Mouse (Mus musculus): ENCODE measurements around the gene Pgd. TPM values are rescaled to one million over a fixed set of nuclear protein-coding genes. Genes with fewer than 3 reads are reported as not detected.
A peak's percentile ranks its signal among the peaks of the same experiment; 100 is the strongest.
"Not testable (repeated sequence)": the region's sequence is repeated elsewhere in the genome, so short reads cannot be mapped to it uniquely, and the experiment has no call there.

Gene Pgd
- total RNA-seq, 2 experiments from 2014 or later: 36.1 to 42.7 TPM

- intact Hi-C loops (cut with DNase I): no loop called here
- DNase-seq: peak in 1 of 2 experiments; percentile 33
Measured at GRCm38 (mm10) chr4:149170394-149170931, 3.9 kb upstream of the Pgd start.

GRCm38 (mm10) chr4:149169926-149170325 is 3.4 kb upstream of the Pgd start:
- intact Hi-C loops (cut with DNase I): loop anchor here (10.0 kb wide), 1 partner anchor 1025 kb away; no protein-coding TSS in a partner anchor
- DNase-seq: not testable (repeated sequence)

GRCm38 (mm10) chr4:149168016-149168415 is 1.4 kb upstream of the Pgd start:
- no peak for DNase-seq
- intact Hi-C loops (cut with DNase I): loop anchor here (10.0 kb wide), 1 partner anchor 1023 kb away; no protein-coding TSS in a partner anchor

GRCm38 (mm10) chr4:149166957-149167611 is 513 bp upstream of the Pgd start:
- intact Hi-C loops (cut with DNase I): loop anchor here (10.0 kb wide), 1 partner anchor 1022 kb away; no protein-coding TSS in a partner anchor
- peak in 1 of 2 experiments; percentile 49 for DNase-seq

GRCm38 (mm10) chr4:149164150-149164549 is 2.4 kb downstream of the Pgd start:
- intact Hi-C loops (cut with DNase I): loop anchor here (10.0 kb wide), 1 partner anchor 1019 kb away; no protein-coding TSS in a partner anchor
- no peak for DNase-seq

- DNase-seq: no peak
- intact Hi-C loops (cut with DNase I): loop anchor here (10.0 kb wide), 1 partner anchor 1018 kb away; no protein-coding TSS in a partner anchor
Measured at GRCm38 (mm10) chr4:149163196-149163595, 3.4 kb downstream of the Pgd start.

- intact Hi-C loops (cut with DNase I): loop anchor here (10.0 kb wide), 1 partner anchor 1016 kb away; no protein-coding TSS in a partner anchor
- no peak for DNase-seq
Measured at GRCm38 (mm10) chr4:149161166-149161565, 5.4 kb downstream of the Pgd start.

- intact Hi-C loops (cut with DNase I): loop anchor here (10.0 kb wide), 1 partner anchor 1015 kb away; no protein-coding TSS in a partner anchor
- DNase-seq: no peak
Measured at GRCm38 (mm10) chr4:149159891-149160290, 6.7 kb downstream of the Pgd start.

- no peak for DNase-seq
- intact Hi-C loops (cut with DNase I): no loop called here
Measured at GRCm38 (mm10) chr4:149159203-149159602, 7.4 kb downstream of the Pgd start.

GRCm38 (mm10) chr4:149157415-149157973 is 9.1 kb downstream of the Pgd start:
- no peak for DNase-seq
- intact Hi-C loops (cut with DNase I): no loop called here

- DNase-seq: no peak
Measured at GRCm38 (mm10) chr4:149155711-149156110, 10.9 kb downstream of the Pgd start.

GRCm38 (mm10) chr4:149154859-149155258 is 11.7 kb downstream of the Pgd start:
- DNase-seq: no peak
- intact Hi-C loops (cut with DNase I): no loop called here

More at GRCm38 (mm10) chr4:149155711-149156110, 10.9 kb downstream of the Pgd start:
- intact Hi-C loops (cut with DNase I): no loop called here

- intact Hi-C loops (cut with DNase I): no loop called here
- DNase-seq: no peak
Measured at GRCm38 (mm10) chr4:149150721-149151120, 15.8 kb downstream of the Pgd start.

- intact Hi-C loops (cut with DNase I): no loop called here
Measured at GRCm38 (mm10) chr4:149150256-149150655, 16.3 kb downstream of the Pgd start.

GRCm38 (mm10) chr4:149149611-149150010 is 17.0 kb downstream of the Pgd start:
- intact Hi-C loops (cut with DNase I): loop anchor here (10.0 kb wide), 2 partner anchors 295 to 565 kb away; no protein-coding TSS in a partner anchor
- DNase-seq: no peak

More at GRCm38 (mm10) chr4:149150256-149150655, 16.3 kb downstream of the Pgd start:
- no peak for DNase-seq

- no peak for DNase-seq
Measured at GRCm38 (mm10) chr4:149149196-149149595, 17.4 kb downstream of the Pgd start.

GRCm38 (mm10) chr4:149148084-149148483 is 18.5 kb downstream of the Pgd start:
- intact Hi-C loops (cut with DNase I): loop anchor here (10.0 kb wide), 2 partner anchors 297 to 567 kb away; no protein-coding TSS in a partner anchor

More at GRCm38 (mm10) chr4:149149196-149149595, 17.4 kb downstream of the Pgd start:
- intact Hi-C loops (cut with DNase I): loop anchor here (10.0 kb wide), 2 partner anchors 296 to 566 kb away; no protein-coding TSS in a partner anchor

GRCm38 (mm10) chr4:149147528-149147927 is 19.0 kb downstream of the Pgd start:
- intact Hi-C loops (cut with DNase I): loop anchor here (10.0 kb wide), 2 partner anchors 297 to 567 kb away; no protein-coding TSS in a partner anchor
- no peak for DNase-seq

More at GRCm38 (mm10) chr4:149148084-149148483, 18.5 kb downstream of the Pgd start:
- no peak for DNase-seq

GRCm38 (mm10) chr4:149145151-149145550 is 21.4 kb downstream of the Pgd start:
- intact Hi-C loops (cut with DNase I): loop anchor here (2.0 to 10.0 kb wide), 3 partner anchors 300 to 570 kb away; no protein-coding TSS in a partner anchor
- no peak for DNase-seq

- peak; percentile 81 to 82 for DNase-seq
- intact Hi-C loops (cut with DNase I): loop anchor here (1.0 to 10.0 kb wide), 4 partner anchors 38 to 570 kb away; no protein-coding TSS in a partner anchor
Measured at GRCm38 (mm10) chr4:149144459-149144858, 22.1 kb downstream of the Pgd start.

GRCm38 (mm10) chr4:149143594-149143993 is 23.0 kb downstream of the Pgd start:
- intact Hi-C loops (cut with DNase I): loop anchor here (10.0 kb wide), 2 partner anchors 301 to 571 kb away; no protein-coding TSS in a partner anchor
- no peak for DNase-seq

Data from heart, postnatal 36 days (tissue).